Mouse (Mus musculus) small intestine, adult 2 months (tissue): ENCODE measurements around the gene Caskin1.

ENCODE experiments used
- CTCF ChIP-seq: fragments of 200-500 bp; IDR thresholded peaks from 2 replicates; pipeline ENCODE4 v1.5.1; 2012; ENCODE audit warnings: low read depth, mild to moderate bottlenecking, control low read depth, inconsistent platforms, low read length, moderate library complexity, mixed read lengths; ENCODE audit not compliant: insufficient replicate concordance, insufficient read length; ENCODE audit errors: extremely low read depth
- POLR2A ChIP-seq: fragments of 200-500 bp; IDR thresholded peaks from 2 replicates; pipeline ENCODE4 v1.6.1; 2012; ENCODE audit warnings: low read depth, mild to moderate bottlenecking, control low read depth, inconsistent platforms, low read length, moderate library complexity

DNA sequence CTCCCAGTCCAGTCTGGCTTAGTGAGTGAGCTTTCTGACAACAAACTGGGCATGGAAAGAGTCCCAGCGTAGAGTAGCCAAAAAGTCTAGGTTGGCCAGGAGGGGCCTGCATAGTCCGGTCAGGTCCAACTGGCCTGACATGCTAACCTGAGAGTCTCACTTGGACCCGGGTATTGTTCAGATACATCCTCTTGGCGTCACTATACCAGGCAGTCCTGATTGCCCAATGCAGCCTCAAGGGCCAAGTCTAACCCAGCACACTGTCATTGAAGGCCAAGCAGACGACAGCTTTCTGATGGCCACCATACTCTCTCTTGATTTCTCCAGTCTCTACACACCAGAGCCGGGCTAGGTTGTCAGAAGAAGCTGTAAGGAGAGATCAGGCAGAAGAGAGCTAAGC is 12.8 kb upstream of the Caskin1 start:
- TF ChIP-seq POLR2A = no peak
- no peak for TF ChIP-seq CTCF
